Mouse (Mus musculus): ENCODE measurements around the gene Stk38.

Stk38 gene

DNA sequence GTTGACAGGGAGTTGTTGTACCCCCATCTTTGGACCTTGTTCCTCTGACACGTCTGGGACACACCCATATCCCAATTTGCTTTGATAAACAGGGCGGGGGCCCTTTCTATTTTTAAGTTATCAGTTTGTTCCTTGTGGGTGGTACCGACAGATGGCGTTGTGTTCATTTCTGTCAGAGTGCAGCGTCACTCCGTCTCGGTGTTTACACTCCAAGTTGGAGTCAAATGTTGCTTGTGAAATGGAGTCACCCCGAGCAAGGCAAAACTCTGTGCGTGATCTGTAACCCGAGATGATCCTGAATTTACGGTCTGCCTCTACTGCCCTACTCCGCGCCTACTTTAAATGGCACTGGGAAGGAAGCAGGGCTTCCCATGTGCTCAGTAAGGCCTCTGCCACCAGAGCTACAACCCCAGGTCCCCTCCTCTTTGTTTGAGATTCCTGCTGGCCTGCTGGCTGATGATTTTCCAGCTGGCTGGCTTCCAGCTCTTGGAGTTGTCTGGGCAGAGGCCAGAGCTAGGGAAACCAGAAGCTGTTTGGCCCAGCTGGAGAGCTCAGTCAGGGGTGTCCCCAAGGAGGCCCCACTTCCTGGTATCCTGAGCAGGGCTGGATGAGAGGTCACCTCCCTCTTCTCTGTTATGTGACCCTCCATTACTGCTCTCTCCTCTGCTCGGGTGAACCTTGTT is 77.3 kb downstream of the Stk38 start:
- in situ Hi-C loops (cut with MboI; ENCODE audit: low sequenced_read_pairs), result no loop called here

DNA sequence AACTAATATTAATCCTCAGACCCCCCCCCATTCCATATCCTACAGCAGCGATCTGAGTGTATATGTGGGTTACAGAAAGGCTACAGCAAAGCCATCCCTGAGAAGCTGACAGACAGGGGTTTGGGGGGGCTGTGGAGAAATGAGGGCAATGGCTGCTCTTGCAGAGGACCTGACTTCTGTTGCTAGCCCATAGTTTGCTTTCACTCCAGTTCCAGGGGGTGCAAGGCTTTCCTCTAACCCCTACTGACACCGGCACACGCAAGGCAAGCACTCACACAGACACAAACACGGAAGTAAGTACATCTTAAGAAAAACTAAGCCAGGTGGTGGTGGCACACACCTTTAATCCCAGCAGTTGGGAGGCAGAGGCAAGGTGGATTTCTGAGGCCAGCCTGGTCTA is 78.4 kb downstream of the Stk38 start:
- in situ Hi-C loops (cut with MboI; ENCODE audit: low sequenced_read_pairs), result no loop called here

GRCm38 (mm10) chr17:28928004-28928403 is 79.8 kb downstream of the Stk38 start:
- in situ Hi-C loops (cut with MboI; ENCODE audit: low sequenced_read_pairs), result no loop called here

GRCm38 (mm10) chr17:28926866-28927635 is 80.7 kb downstream of the Stk38 start:
- in situ Hi-C loops (cut with MboI; ENCODE audit: low sequenced_read_pairs), result no loop called here

DNA sequence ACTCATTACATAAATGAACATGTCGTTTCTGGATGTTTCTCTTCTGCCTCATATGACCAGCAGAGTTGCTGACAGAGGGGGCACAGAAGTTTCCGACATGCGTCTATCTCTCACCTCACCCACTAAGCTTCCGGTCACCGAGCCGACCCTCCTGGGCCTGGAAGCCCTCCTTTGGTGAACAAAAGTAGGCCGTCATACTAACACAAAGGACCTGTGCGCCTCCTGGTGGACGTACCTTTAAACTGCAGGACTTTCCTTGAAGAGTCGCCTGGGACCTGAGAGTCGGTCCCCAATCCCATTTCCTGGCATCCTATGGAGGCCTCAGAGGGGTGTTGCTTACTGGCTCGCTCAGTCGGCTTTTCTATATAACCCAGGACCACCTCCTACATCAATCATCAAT is 81.4 kb downstream of the Stk38 start:
- in situ Hi-C loops (cut with MboI; ENCODE audit: low sequenced_read_pairs), result no loop called here

DNA sequence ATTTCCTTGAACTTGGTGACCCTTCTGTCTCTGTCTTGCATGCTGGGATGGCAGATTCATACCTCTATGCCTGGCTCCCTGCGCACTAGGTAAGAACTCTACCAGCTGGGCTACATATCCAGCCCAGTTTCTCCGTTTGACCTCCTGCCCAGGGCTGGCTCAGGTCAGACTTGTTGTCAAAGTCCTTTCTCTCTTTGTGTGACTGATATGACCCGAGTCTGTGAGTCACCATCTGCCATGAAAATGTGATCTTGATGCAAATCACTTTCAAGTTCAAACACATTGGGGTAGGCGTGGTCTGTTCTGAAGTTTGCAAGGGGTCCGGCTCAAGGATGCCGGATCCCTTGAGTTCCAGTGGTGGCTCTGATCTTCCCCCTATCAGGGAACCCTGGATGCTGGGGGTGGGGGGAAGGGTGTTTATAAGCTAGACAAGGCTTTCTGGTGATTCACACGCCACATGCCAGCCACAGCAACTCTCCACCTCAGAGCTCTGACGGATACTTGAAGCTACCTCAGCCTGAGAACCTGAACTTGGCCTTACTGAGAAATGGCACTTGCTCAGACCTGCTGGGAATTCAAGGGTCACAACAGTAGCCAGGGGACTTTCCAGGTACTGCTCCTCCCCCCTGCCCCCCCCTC is 82.7 kb downstream of the Stk38 start:
- in situ Hi-C loops (cut with MboI; ENCODE audit: low sequenced_read_pairs), result no loop called here

GRCm38 (mm10) chr17:28922096-28922495 is 85.7 kb downstream of the Stk38 start:
- in situ Hi-C loops (cut with MboI; ENCODE audit: low sequenced_read_pairs), result no loop called here

- in situ Hi-C loops (cut with MboI; ENCODE audit: low sequenced_read_pairs), result no loop called here
These were observed 86.7 kb downstream of the Stk38 start for GRCm38 (mm10) chr17:28921086-28921485.

Measured in CH12F3 (cell line).